Mouse (Mus musculus): ENCODE measurements around the gene Sulf2. TPM values are rescaled to one million over a fixed set of nuclear protein-coding genes. Genes with fewer than 3 reads are reported as not detected.
"Not testable (repeated sequence)": the region's sequence is repeated elsewhere in the genome, so short reads cannot be mapped to it uniquely, and the experiment has no call there.

Gene Sulf2
- polyA plus RNA-seq (2017; shearing (Covaris generic)), result 1 to 10 TPM; 2.5 to 3.3 (median 2.8) TPM

DNA sequence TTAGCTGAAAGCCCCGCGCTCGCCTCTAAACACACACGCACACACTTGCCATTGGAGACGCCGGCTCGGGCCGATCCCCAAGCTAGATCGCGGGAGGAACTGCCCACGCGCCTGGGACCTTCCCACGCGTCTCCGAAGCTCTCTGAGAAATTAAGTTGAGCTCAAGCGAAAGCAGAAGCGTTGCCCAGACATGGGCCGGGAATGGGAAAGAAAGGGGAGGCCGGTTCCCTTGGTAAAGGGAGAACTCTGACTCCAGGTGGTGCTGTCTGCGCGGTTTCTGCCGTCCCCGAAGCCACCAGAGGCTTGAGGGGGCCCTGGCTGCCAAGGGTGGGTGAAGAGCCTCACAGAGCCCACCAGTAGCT lies at the start of gene Sulf2:
Sulf2 (minus strand) TSS at position 210 of the 362 bp plus-strand sequence.
- ATAC-seq, result no peak

DNA sequence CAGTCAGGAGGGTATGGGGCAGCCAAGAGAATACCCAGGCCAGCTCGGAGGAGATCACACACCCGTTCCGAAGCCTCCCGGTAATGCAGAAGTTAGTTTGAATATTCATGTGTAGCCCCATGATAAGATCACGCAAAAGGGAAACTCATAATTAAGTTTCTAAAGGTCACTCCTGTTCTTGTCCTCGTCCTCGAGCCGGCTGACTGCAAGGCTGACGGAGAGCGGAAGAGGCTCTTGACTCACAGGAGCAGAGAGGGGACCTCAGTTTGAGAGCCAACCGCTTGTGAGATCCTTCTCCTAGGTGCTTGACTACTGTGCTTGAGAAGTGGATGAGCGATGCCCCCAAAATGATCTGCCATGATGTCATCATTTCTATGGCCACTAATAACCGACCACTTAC lies 48.7 kb upstream of the Sulf2 start:
- no peak for ATAC-seq

DNA sequence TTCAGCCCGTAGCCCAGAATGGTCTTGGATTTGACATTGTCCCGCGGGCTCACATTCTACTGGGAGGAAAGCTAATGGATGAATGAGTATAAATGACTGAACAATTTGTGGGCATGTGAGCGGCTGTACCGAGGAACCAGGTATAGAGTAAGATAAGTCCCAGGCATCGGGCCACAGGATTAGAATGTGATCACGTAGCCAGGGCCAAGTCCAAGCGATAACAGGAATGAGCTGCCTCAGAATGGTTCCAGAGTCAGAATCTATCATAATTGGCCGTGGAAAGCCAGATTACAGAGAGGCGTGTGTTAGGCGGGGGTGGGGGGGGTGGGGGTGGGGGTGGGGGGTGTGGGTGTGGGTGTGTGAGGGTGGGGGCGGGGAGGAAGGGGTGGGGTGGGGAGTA lies 48.2 kb upstream of the Sulf2 start:
- no peak for ATAC-seq

DNA sequence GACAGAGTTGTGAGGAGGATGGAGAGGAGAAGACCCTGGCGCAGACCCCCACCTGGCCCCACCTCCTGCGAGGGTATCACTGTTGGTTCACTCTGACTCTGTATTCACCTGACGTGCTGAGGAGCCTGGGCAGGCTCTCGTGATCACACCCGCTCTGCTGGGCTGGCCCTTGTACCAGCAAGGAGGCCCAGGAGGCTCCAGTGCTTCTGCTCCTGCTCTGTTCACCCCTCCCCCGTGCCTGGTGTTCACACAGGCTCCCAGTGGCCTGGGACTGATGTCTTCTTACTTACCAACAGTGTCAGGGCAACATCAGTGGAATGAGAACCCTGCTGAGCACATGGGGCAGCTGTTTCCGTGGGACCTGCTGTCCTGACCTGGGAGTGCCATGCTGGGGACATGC lies 42.5 kb upstream of the Sulf2 start:
- no peak for ATAC-seq

DNA sequence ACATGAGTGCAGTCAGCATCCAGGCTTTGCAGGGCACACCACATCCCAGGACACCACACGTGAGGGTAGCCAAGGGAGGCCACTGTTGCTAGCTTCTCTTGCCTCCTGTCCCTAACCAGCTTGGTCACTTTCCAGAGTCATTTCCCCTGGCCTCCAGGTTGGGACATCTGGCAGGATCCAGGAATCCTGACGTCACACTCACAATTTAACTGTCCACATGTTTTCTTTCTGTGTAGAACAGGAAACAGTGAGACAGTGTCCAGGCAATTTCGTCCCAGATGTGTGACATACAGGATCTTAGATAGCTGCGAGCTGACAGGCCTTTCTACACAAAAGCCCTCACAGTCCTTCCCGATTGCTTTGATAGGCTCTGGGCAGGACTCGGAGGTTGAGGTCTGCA lies 41.6 kb upstream of the Sulf2 start:
- no peak for ATAC-seq

DNA sequence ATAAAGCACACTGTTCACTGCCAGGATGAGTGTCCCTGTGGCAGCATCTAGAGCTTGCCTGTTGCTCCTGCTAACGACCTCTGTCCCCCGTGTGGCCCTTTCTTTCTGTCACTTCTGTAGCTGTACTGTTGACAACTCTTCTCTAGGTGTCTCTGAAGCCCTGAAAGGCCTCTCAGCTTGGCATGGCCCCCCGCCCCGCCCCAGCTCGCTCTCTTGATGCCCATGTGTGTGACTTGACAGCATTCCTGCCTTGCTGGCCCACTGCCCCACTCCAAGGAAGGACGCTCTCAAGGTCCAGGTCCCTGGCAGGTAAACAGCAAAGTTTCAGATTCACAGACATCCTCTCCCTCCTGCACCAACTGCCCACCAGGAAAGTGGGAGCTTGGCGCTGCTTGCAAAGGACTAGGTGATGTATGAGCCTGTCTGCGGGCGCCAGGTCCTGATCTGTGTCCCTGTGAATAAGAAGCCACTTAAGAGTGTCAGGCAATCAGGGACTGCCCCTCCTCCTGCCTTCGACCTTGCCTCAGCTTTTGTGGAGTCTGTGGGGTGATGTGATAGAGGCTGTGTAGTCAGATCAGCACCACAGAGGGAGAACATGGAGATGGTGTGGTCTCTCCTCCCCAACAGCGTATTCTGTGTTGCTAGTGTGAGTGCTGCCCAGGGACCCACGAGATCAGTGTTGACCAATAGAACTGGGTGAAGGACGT lies 40.8 kb upstream of the Sulf2 start:
- ATAC-seq, result no peak

DNA sequence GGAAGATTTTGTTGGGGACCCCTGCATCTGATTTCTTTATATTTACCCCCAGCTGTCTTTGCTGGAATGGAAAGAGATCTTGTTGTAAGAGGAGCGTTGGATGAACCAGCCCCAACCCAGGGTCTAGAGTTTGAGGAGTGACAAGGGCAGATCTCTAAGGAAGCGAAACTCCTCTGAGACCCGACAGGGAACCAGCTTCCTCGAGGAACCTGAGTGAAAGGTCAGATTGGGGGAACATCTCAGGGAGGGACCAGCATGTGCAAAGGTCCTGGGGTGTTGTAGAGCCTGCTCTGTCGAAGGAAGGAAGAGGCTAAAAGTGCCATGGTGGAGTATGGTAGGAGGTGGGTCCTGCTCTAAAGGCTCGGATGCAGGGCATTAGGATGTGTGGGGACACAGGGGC lies 39.6 kb upstream of the Sulf2 start:
- ATAC-seq, result no peak

DNA sequence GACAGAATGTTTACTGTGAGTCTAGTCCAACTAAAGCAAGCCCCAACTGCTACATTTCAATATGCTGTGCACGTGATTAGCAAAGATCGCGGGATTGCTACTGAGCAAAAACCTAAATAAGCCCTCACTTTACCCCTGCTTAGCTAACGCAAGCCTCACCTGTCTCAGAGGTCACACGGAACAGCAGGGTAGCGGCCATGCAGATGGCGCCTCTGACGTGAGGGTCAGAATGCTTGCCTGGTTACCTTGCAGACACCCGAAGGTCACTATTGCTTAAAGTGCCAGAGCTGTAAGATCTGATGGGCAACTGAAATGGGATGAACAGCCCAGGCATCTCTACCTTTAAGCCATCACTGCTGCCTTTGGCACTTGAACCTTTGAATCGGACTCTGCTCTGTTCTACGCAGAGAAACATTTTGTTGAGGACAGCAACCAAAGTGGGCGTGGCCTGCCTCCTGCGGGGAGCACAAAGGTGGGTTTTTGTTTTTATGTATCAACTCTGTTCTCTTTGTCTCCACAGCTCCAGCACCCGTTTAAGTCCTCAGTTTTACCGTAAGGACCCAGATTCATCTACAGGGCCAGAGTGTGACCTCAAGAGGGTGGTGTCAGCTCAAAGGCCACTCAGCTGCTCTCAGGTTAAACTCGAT lies 38.8 kb upstream of the Sulf2 start:
- no peak for ATAC-seq

DNA sequence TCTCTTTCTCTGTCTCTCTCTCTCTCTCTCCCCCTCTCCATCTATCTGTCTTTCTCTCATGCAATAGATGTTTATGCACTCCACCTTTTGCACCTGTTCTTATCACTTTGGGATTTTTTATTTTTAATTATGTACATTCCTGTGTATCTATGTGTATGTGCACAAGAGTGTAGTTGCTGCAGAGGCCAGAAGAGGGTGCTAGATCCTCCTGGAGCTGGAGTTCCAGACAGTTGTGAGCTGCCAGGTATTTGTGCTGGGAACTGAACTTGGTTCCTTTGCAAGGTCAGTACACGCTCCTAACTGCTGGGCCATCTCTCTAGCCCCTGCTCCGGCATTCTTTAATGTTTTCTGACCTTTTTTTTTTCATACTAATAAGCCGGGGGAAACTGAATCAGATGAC lies 38.0 kb upstream of the Sulf2 start:
- no peak for ATAC-seq

DNA sequence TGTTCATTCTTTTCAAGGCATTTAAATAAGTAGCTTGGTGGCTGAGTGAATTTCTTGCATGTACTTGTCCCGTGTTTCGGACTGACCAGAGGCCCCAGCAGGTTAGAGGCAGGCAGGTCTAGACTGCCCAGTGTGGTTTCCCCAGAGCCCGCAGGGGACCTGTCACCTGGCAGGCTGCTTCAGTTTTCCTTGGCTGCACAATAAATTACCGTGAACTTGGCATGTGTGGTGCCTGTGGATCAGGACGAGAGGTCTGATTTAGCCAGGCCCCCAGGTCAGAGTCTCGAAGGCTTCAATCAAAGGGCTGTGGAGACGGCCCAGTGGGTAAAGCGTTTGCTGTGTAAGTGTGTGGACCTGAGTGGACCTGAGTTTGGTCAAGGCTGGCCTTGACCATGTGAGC lies 35.4 kb upstream of the Sulf2 start:
- no peak for ATAC-seq

DNA sequence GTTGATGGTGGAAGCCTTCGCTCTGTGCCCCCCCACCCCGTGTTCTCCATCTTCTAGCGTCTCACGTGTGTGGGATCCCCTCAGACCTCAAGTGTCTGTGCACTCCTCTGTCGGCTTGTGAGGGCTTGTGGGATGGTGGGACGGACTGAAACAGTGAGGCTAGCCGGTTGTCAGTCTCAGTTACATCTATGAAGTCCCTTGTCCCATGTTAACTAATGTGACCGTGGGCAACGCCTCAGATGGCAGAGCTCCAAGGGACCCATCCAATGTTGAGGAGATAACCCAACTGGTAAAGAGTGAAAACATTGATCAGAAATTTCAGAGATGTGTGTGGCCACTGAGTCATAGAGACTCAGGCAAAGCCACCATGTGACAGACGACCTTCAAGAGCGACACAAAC lies 33.7 kb upstream of the Sulf2 start:
- no peak for ATAC-seq

DNA sequence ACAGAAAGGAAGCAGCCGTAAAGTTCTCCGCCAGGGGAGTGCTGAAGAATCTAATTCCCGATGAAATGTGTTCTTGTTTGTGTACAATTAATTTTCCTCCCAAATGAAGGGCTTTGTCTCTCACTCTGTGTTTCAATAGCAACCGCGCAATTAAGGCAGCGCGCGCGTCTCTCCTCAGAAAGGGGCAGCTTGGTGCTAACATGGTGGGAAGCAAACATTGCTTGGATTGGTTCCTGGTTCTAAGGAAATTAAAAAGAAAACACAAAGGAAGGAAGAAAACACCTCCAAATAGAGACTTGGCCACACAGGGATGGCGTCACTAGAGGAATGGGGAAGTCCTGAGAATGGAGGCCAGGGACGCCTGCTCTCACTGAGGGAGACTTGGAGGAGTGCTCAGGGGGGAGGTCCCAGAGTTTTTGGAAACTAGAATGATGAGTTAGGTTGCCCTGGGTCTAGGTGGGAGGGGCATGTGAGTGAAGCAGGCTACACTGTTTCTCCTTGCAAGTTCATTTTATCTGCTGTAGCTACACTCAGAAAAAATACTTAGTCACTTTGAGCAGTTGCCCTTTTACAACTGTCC lies 32.5 kb upstream of the Sulf2 start:
- not testable (repeated sequence) for ATAC-seq

DNA sequence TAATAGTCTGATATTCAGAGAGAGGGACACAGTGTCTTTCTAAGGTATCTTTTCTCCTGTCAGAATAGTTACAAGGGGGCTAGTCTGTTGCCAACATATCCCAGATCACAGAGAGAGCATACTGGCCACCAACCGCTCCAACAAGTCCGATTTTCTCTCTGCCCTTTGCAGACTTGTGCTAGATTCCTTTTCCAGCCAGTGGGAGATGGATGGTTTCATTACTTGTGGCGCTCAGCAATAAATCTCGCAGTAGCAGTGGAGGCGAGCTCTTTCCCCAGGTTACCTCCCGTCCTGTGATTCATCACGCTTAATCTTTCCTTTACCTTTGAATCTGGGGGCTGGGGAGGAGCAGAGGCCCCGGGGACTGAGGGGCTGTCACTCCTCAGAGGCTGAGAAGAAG lies 31.9 kb upstream of the Sulf2 start:
- ATAC-seq, result not testable (repeated sequence)

DNA sequence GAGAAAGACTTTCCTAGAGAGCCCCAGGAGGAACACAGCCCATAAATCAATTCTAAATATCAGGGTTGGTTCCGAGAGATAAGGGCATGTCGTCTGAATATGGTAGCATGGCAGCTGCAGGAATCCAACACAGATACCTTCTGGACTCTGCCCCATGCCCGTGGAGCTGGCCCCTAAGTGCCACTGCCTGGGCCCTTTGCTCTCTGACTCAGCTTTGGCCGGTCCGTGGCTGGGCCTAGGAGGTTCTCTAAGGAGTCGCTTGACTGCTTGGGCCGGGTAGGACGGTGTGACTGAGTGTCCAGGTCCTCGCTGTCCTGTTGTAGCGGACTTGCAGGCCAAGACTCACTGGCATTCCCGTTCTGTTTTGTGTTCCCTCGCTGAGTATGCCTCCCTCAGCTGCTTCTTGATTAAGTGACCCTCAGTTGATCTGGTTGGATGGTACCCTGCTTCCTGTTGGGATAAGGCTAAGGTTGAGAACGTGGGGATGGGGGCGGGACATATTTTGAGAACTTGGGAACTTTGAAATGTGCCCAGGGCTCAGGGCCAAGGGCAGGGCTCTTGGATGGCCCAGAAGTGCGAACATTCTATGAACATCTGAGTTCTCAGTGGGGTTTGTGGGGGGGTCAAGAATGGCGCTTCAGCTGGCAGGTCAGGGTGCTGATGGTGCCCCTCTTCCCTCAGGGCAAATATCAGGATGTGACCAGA lies 30.9 kb upstream of the Sulf2 start:
- ATAC-seq, result no peak

DNA sequence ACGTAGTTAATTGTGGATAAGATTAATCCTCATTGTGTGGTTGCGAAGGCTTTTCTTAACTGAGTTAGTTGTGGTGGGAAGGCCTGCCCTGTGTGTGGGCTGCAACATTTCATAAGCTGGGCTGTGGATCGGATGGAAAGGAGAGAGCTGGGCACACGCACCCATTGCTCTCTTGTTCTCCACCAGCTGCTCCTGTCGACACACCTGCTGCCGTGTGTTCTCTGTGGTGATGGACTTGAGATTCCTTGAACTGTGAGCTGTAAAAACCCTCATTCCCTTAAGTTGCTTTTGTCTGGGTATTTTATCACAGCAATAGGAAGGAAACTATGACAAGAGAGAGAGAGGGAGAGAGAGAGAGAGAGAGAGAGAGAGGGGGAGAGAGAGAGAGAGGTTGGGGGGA lies 30.3 kb upstream of the Sulf2 start:
- no peak for ATAC-seq

DNA sequence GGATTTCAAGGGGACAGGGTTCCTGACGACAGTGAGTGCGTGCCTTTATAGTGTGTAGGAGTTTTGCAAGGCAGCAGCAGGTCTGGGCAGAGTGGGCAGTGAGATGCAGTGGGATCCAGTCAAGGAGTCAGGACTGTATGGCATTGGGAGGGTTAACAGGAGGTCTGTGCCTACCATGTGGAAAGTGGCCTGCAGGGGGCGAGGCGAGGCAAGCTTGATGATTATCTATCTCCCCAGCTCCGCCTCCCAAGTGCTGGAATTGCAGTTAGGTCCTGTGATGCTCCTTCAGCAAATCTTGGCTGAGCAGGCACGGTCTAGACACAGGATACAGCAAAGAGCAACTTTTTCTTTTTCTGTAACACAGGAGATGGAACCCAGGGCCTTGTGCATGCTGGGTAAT lies 29.0 kb upstream of the Sulf2 start:
- ATAC-seq, result no peak

DNA sequence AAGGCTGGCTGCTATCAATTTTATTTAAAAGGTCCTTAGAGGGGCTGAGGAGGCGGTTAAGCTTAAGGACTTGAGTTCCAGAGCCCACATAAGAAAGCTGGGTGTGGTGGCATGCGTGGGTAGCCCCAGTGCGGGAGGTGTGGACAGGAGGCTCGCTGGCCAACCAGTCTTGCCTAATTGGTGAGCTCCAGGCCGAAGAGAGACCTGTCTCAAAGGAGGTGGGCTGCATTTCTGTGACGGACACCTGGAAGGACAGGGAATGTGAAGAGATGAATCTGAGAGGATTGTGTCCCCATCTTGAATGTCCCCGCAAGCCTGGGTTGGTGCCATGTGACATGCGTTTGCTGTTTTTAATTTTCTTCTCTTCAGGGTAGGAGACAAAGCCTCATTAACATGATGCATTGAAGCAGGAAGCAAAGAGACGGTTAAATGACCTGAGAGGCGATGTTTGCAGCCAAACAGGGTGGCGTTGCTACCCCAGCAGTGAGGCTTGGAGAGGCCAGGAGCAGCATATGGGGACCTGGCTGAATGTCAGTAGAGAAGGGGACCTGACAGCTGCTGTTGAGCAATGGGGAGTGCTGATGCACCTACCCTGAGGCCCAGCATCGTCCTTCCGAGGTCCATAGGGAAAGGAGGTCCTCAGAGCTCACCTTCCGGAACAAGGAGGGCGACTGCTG lies 26.7 kb upstream of the Sulf2 start:
- no peak for ATAC-seq

DNA sequence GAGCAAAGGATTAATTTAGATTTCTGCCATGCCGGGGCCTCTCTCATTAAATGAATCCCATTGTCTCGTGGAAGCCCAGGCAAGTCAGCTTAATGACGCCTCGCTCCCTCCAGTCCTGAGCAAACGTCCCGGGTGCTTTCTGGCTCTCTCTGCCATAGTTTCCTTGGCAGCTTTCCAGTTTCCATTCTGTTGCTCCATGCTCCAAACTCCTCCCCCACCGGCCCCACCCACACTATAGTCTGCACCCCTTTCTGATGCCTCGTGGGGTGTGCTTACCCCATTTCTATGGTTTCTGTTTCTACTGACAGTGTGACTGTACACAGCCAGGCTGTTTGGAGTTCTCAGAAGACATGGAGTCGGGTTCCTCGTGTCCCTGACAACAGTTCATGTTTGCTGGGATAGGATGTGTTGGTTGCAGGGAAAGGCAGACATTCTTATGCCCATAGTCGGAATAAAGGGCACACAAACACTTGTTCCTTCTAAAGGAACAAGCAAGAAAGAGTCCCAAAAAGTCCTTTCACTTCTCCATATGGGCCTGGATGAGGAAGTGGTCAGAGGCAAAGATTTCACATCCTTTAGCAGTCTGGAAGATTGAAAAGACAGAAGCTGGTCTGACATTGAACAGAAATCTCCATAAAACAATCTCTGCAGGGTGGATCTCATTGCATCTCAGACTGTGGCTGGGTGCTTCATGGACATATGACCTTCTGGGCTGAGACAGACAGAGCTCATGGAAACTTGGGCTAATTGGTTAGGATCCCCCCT lies 25.5 kb upstream of the Sulf2 start:
- no peak for ATAC-seq

DNA sequence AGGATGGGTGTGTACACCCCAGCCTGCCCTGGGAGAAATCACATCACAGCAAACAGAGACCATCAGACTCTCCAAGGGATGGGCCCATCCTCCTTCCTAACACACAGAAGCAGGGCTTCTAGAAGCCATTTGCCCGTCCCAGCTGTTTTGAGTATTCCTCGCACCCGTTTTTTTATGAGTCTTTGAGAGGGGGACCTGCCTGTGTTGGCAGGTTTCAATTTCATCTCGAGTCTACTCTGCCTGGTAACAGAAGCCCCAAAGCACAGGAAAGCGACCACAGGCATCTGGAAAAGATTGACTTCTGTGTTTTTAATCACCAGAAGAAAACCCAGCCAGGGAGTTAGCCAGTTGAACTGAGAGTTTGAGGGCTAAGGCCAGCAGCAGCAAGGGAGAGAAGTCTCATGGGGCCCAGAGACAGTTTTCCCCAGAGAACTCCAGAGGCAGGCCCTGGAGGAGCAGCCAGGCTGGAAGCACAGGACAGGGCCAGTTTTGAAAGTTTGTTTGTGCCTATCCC lies 24.7 kb upstream of the Sulf2 start:
- ATAC-seq, result no peak

DNA sequence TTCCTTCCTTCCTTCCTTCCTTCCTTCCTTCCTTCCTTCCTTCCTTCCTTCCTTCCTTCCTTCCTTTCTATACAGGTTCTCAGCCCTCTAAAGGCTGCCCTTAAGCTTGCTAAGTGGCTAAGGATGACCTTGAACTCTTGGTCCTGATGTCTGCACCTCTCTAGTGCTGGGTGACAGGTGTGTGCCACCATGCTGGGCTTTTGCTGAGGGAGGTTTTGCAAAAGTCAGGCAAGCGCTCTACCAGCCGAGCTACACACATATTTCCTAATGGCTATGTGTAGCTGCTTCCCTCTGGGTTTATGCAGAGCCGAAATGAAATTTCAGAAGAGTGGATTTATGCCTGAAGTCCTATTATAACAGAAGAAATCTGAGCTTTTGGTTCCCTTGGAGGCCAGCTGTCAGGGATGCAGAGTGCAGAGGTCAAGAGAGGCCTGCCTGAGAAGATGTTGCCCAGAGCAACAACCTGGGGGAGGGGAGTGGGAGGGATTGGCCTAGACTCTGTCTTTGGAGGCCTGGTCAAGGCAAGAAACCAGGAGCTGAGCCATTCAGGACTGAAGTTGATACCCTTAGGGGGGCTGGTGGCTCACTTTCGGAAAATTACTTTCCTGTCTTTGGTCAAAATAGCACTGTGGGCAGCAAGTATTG lies 24.1 kb upstream of the Sulf2 start:
- ATAC-seq, result no peak

DNA sequence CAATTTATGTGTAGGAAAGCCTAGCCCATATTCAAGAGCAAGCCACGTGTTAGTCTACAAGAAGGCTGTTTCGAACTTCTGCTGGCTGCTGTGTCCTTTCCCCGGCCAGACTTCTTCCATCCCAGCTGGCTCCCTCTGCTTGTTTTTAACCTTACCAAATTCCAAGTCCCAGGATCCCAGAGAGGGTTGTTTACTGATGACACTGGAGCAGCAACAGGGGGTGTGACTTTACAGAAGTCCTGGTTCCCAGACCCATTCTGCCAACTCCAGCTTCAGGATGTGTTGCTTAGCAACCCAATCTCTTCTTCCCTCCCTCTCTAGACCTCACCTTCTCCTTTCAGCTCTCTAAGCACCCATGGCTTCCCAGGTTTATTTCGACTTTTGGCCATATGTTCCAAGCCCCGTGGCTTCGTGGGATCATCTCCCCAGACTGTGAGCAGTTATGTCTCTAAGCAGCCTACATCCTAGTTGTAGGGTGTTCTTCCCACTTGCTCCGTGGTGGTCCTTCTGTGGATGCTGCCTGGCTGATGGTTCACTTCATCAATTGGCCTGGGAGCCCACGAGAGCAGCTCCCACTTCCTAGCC lies 20.2 kb upstream of the Sulf2 start:
- ATAC-seq, result no peak

Data from inflammation-experienced regulatory T-cells, adult 6 months (primary cell).